23 mouse cellular contexts compared by ENCODE assay signal in the genomic region with DNA sequence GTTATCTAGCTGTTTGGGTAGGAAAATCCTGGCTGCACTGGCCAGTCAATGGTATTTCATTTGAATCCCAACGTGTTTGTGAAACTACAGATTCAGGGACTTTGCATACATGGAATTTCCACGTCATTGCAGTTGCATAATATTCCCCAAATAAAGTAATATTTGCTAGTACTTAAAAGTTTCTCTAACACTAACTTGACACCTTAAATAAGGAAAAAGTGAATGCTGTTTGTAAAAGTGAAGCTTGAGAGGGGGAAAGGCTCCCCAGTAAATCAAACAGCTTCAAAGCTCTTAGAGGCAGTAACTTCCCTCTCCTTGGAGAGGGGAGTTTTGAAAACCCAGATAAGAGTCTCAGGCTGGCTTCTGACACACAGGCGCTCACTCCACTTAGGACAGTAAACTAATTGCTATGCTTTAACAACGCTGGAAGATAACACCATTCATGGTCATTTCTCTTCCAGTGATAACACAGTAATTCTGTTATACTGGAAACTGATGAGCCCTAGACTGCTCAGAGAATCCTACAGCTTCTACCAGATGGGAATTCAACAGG.
"Had no signal": no experiment of that assay in that cellular context is flagged by ENCODE, and none has a peak within 500 bp of the region (broad histone marks: within the 10 kb centered on the region; RNA-seq: fewer than 3 reads in every experiment).

No protein-coding gene starts in this region.

- H3K4me3 ChIP-seq: gastrocnemius, adult 2 months; heart, adult 2 months; heart, embryonic 10.5 days; heart, embryonic 12.5 days; hindbrain, embryonic 10.5 days; hindbrain, embryonic 12.5 days; intestine, embryonic 15.5 days; limb, embryonic 13.5 days had no signal

- H3K4me1 ChIP-seq: hindbrain, embryonic 12.5 days had no signal

- H3K27ac ChIP-seq: gastrocnemius, adult 2 months; heart, adult 2 months; hindbrain, embryonic 10.5 days; hindbrain, embryonic 12.5 days; hindbrain, embryonic 14.5 days; limb, embryonic 13.5 days had no signal

- H3K4me2 ChIP-seq: heart, embryonic 12.5 days; hindbrain, embryonic 12.5 days; hindbrain, embryonic 14.5 days; intestine, embryonic 15.5 days; limb, embryonic 13.5 days had no signal

- DNase-seq: gastrocnemius, adult 2 months; gastrocnemius, postnatal 10 days; gastrocnemius, postnatal 25 days; heart, adult 2 months; heart, postnatal 10 days; heart, postnatal 4 days; kidney, adult 18-20 months; kidney, adult 8-10 months; kidney, postnatal 10 days; layer of hippocampus, adult 9-11 months; layer of hippocampus, postnatal 36 days; left cerebral cortex, postnatal 4 days had no signal

- H3K9ac ChIP-seq: heart, embryonic 12.5 days; hindbrain, embryonic 12.5 days; hindbrain, embryonic 14.5 days; intestine, embryonic 15.5 days; limb, embryonic 13.5 days had no signal

- H3K9me3 ChIP-seq: heart, embryonic 10.5 days; heart, embryonic 12.5 days; hindbrain, embryonic 10.5 days; hindbrain, embryonic 12.5 days; intestine, embryonic 15.5 days; limb, embryonic 13.5 days had no signal

- H3K27me3 ChIP-seq: heart, embryonic 12.5 days; hindbrain, embryonic 12.5 days; intestine, embryonic 15.5 days had no signal

- H3K36me3 ChIP-seq: heart, embryonic 10.5 days; heart, embryonic 12.5 days; hindbrain, embryonic 10.5 days; hindbrain, embryonic 12.5 days; intestine, embryonic 15.5 days; limb, embryonic 13.5 days had no signal

- ATAC-seq: forebrain, embryonic 16.5 days; hindbrain, embryonic 16.5 days; inflammation-experienced regulatory T-cells, adult 6 months; intestine, embryonic 15.5 days; intestine, postnatal 0 days had no signal
